Mouse (Mus musculus) heart, postnatal 14 days (tissue): ENCODE results near the gene Clcnkb. TPM values are rescaled to one million over a fixed set of nuclear protein-coding genes. Genes with fewer than 3 reads are reported as not detected.

Experiments
- DNase-seq, 2 experiments: peaks; one replicate each; pipeline ENCODE4 v3.0.0; 2021 to 2022
- intact Hi-C: fragments of 180-260 bp; cut with DNase I; formaldehyde crosslinking; loops from one replicate; pipeline ENCODE4 v1.15.1; 2025
- total RNA-seq, 2 experiments: library from RNA; stranded (reverse); gene quantifications; 2 replicates each; pipeline ENCODE4 v1.2.3; 2021

The Clcnkb gene
- total RNA-seq, 2 experiments from 2014 or later = 0.83 to 1.5 TPM

DNA sequence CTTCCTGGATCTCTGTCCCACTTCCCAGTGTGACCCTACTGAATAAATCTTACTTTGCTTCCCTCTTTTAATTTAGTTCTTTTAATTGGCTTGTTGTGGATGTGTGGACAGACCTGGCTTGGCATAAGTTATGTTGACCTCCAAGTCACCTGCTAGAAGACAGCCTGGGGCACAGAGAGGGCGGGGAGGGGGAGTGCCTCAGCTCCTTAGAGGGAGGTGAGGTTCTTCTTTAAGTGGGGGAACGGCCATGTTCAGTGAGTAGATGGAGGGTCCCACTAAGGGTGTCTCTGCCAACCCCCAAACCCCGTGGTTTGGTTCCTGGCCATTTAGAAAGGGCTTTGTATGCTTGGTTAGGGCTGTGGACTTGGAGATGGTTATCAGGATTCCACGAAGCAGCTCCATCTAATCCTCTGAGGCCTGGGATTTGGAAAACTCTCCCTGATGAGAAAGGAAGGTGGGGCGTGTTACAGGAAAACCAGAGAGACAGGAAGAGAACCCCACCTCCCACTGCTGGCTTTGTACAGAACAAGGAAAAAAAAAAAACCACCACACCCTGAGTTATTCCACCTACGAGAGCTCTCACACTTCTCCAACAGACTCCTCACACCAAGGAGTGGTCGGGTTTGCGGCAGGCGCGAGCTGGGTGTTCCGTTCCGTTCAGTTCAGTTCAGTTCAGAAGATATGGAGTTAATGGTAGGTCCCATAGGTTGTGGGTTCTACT, 23.4 kb upstream of the Clcnkb start:
- intact Hi-C loops = no loop called here
- DNase-seq = no peak

DNA sequence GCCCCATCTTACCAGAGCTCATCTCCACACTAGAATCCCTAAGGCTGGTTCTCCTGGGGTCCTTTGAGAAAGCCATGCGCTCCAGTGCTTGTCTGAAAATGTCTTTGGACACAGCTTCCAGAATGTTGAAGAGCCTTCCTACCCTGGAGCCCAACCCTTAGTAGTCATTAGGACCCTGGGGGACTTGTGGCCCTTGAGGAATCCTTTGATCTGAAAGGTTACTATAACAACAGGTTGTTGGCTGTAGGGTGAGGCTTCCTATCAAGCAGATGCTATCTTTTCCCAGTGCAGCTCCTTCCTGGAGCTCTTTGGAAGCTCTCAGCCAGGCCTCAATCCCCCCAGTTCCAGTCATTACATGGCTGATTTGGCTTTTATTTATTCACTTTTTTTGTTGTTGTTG, 20.2 kb upstream of the Clcnkb start, which contains the start of gene Srarp:
TSS of gene Srarp (minus strand) at position 132 of the 400 bp plus-strand sequence.
- intact Hi-C loops = no loop called here
- DNase-seq = no peak

DNA sequence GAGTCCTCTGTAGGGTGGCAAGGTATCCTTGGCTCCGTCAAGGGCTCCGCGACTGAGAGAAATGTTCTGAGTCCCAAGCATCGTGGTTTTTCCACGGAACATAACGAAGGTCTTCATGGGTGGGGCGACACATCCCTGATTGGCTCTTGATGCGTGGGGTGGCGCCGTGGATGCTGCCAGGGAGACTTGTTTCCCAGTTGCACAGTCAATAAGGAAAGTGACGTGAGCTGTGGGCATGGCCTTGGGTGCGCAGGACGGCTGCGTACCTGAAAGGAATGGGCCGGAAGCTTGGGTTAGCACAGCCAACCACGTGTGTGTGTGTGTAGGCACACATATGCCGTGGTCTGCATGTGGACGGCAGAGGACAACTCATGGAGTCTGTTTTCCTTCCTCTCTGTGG, 17.4 kb upstream of the Clcnkb start:
- intact Hi-C loops = loop anchor here (5.0 kb wide), 1 partner anchor 54 kb away; no protein-coding TSS in a partner anchor
- no peak for DNase-seq

- intact Hi-C loops = loop anchor here (5.0 kb wide), 1 partner anchor 55 kb away; no protein-coding TSS in a partner anchor
Measured at GRCm38 (mm10) chr4:141432666-141433065, 16.9 kb upstream of the Clcnkb start.

DNA sequence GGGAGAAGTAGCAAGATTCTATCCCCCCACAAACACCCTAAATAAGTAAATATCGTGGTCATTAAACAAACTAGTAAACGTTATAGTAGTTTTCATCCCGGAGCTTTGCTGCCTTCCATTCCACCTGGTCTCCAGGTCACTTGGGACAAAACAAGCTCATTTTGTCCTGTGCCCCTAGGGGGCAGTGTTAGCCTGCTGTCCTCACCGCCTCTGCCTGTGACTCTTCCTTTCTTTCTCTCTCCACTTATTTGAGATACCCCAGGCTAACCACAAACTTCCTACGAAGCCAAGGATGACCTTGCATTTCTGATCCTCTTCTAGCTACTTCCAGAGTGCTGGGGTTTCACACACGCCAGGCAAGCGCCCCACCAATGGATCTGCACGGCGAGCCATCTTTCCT, 15.2 kb upstream of the Clcnkb start:
- intact Hi-C loops = loop anchor here (1.0 to 5.0 kb wide), 4 partner anchors 26 to 144 kb away; no protein-coding TSS in a partner anchor
- DNase-seq = peak; percentile 82 to 86

More at GRCm38 (mm10) chr4:141432666-141433065, 16.9 kb upstream of the Clcnkb start:
- DNase-seq = no peak

DNA sequence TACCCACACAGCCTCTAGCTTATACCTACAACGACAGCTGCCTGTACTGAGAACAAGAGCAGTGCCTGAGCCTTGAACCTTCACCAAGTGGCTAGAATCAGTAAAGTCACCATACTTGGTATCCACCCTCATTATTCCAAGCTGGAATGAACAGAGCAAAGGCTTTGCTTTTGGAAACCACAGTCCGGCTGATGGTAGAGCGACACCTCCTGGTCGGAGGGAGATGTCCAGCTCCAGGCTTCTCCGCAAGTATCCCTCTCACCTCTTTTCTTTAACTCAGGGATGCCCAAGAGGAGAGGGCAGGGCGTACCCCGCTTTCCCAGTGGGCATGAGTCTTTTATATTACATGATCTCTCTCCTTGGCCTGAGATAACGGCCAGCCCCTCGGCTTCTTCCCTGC, 14.0 kb upstream of the Clcnkb start:
- intact Hi-C loops = loop anchor here (1.0 to 5.0 kb wide), 3 partner anchors 25 to 131 kb away; no protein-coding TSS in a partner anchor

DNA sequence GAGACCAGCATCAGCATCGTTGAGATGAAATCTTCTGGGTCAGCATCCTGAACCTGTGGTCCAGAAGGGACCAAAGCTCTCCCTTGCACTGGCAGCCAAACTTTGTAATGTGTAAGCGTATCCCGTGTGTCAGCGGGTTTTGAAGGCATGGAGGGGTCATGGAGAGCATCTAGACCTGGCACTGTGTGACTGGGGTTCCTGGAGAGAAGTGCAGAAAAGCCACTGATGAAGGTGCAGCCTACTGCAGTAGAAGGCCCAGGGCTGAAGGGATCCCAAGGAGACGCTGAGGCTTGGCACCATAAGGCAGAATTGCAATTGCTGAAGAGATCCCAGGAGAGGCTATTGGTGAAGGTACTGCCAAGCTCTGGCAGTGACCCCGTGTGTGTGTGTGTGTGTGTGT, 13.6 kb upstream of the Clcnkb start:
- DNase-seq = no peak
- intact Hi-C loops = no loop called here

More for the DNA sequence above, 14.0 kb upstream of the Clcnkb start:
- peak; percentile 51 to 66 for DNase-seq

GRCm38 (mm10) chr4:141427921-141428320, 12.1 kb upstream of the Clcnkb start:
- DNase-seq = no peak
- intact Hi-C loops = no loop called here

DNA sequence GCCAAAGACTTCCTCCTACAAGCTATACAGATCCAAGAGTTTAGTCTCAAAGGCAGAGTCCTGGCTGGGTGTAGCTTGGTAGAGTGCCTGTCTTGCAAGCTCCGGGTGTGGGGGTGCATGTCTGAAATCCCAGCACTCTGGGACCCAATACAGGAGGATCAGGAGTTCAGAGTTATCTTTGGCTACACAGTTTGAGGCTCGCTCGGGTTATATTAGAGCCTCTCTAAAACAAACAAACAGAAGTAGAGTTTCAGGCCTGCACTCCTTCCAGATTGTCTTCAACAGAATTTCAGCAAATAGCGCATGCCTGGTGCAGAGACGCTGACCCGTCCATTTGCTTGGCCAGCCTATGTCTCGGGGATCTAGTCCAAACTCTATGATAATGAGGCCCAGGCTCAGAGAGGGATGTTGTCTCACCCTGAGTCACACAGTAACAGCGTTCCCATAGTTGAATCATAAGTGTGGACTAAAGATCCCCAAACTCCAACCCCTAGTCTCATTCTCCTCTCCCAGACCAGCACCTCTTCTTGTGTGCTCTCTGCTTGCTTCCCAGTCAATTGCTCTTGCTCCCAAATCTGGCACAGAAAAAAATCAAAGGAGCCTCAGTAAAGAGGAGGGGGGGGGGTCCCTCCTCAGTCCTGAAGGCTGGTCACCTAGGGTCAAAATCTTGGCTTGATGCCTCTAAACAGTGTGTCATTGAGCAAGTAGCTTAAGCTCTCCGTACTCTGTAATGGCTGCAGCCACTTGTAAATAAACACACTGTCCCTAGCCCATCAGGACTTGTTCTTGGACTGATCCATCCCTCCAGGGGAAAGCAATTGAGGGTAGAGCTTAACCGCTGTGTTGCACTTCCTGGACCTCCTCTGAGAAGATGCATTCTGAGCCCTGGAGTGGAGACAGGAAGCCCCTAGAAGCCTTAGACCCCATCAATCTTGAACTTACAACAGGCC, 11.3 kb upstream of the Clcnkb start:
- intact Hi-C loops = no loop called here
- DNase-seq = no peak

- DNase-seq = peak; percentile 69 to 74
- intact Hi-C loops = no loop called here
Measured at GRCm38 (mm10) chr4:141425484-141426479, 10.0 kb upstream of the Clcnkb start.

DNA sequence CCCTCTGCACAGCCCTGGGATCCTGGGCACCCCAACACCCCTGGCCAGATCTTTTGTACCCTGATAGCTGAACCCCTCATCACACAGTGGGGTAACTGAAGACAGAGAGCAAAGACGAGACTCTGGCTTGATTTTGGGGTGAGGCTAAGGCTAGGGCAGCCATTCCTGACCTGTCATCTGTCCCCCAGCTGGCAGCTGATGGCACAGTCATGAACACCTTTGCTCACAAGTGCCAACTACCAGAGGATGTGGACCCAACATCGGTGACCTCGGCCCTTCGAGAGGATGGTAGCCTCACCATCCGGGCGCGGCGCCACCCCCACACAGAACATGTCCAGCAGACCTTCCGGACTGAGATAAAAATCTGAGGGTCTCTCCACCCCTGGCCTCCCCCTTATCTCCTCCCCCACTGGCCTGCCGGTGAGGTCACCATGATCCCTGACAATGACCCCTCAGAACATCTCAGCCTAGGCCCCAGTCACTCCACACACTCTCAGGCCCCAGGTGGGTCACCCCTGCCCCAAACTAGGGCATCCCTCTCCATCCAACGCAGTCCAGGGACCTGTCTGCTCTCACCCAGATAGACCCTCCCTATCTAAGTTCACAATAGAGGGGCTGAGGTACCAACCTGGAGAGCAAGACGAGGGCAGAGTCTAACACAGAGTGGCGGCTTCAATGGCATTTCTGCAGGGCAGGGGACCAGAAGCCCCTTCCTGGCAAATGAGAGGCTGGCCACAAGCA, 8.0 kb upstream of the Clcnkb start:
- no peak for DNase-seq
- intact Hi-C loops = no loop called here

DNA sequence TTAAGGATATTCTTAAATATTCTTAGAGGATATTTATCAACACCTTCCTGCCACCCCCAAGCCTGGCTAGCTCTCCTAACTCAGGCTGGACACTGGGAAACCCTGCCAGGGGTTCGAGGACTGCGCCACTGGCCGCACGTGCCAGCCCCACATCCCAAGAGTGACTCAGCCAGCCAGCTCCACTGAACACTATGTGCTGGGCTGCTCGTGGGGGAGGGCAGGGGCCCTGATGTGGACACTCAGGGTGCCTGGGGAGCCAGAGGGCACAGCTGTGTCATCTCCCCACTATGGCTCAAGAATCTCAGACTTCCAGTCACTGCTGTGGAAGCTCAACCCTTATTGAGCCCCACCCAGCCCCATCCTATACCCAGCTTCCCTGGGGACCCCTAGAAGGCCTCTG, 7.5 kb upstream of the Clcnkb start:
- intact Hi-C loops = no loop called here
- DNase-seq = peak in 1 of 2 experiments; percentile 54

DNA sequence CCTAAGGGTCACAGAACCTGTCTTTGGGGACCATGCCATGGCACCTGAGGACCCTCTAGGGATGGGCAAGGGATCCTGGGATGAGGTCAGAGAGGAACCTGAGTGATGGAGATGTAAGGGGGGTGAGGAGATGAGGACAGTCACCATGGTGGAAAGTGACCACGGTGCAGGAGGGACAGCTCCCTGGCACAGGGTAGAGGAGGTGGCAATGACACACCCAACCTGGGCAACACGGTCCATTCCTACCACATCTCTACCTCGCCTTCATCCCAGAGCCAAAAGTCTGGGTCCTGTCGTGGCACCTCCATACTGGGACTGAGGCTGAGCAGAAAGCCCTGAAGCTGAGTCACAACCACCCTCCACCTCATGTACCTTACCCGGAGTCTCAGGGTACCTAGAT, 7.0 kb upstream of the Clcnkb start:
- no peak for DNase-seq

GRCm38 (mm10) chr4:141421423-141421822, 5.6 kb upstream of the Clcnkb start:
- intact Hi-C loops = no loop called here
- DNase-seq = peak; percentile 85 to 89

More for the DNA sequence above, 7.0 kb upstream of the Clcnkb start:
- intact Hi-C loops = no loop called here

GRCm38 (mm10) chr4:141420886-141421285, 5.1 kb upstream of the Clcnkb start:
- intact Hi-C loops = no loop called here
- DNase-seq = no peak

DNA sequence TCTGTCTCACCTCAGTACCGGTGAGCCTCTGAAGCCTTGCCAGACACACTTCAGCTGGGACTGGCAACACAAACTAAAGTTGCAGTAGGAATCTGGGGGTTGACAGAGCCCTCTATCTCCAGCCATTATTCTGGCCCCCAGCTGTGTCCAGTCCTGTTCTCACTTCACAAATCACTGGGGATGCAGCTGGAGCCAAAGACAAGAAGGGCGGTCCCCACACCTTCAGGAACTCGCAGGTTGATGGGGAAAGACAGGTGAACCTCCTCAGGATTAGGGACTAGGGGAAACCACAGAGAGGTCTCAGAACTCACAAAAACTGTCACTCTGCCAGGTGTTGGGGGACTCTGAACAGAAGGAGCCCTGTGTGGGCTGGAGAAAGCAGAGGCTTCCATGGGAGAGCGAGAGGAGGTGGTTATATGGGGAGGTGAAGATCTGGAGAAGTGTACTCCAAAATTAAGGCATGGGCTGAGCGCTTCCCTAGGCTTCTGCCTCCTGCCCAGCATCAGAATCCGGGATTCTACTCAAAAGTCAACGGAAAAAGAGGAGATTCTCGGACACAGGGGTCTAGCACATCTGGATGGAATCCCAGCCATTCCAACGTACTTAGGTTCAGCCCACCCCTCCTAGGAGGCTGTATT, 4.5 kb upstream of the Clcnkb start, which contains the start of gene Hspb7:
TSS of gene Hspb7 (plus strand) at position 588 of the 638 bp plus-strand sequence.
- intact Hi-C loops = no loop called here
- peak in 1 of 2 experiments; percentile 51 for DNase-seq

DNA sequence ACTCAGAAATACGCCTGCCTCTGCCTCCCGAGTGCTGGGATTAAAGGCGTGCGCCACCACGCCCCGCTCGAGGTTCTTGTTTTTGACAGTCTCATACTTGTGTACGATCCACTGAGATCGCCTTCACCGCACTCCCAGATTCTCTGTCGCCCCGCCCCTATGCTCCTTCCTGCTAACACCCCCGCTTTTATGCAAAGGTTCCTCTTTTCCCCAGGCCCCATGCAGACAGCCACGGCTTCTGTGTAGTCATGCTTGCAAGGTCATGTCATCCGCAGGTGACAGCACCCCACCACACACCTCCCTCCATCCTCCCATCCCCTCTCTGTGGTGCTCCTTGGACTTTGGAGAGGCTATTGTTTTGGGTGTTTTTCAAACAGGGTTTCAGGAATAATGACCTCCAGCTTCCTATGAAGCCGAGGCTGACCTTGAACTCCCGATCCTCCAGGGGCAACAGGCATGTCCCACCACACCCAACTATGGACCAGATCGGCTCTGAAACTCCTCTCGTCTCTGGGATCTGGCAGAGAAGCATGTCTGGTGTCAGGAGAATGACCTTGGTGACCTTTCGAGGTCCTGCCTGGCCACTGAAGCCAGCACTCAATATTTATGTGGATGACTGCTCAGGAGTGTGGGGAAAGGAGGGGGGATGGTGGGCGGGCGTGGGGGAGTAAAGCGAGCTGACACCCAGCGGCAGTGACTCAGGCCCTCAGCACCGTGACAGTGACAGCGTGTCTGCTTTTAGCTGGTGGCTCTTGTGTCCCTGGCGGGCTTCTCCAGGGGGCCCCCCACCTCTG, 3.8 kb upstream of the Clcnkb start:
- DNase-seq = no peak

More for the DNA sequence above, 3.8 kb upstream of the Clcnkb start:
- intact Hi-C loops = no loop called here
